Mouse (Mus musculus) limb, embryonic 13.5 days (tissue): ENCODE data around the gene Lbhd2. TPM values are rescaled to one million over a fixed set of nuclear protein-coding genes. Genes with fewer than 3 reads are reported as not detected.

Source experiments
- ATAC-seq: fragments of 200-750 bp; cut with Nextera tagmentation; 2 replicates; pipeline ENCODE4 v1.8.0; 2017; ENCODE audit warnings: low read depth, moderate number of reproducible peaks, moderate TSS enrichment; ENCODE audit not compliant: low FRiP score
- H3K27ac ChIP-seq: fragments of 300-500 bp; sonication (generic); 2 replicates; pipeline ENCODE4 v1.5.1; 2015; ENCODE audit warnings: inconsistent platforms, mild to moderate bottlenecking, moderate library complexity
- H3K27me3 ChIP-seq: fragments of 300-500 bp; sonication (generic); 2 replicates; pipeline ENCODE4 v1.6.1; 2015; ENCODE audit warnings: mild to moderate bottlenecking, inconsistent platforms
- H3K36me3 ChIP-seq: fragments of 300-500 bp; sonication (generic); 2 replicates; pipeline ENCODE4 v1.6.1; 2015; ENCODE audit warnings: inconsistent platforms, mild to moderate bottlenecking, moderate library complexity
- H3K4me1 ChIP-seq: fragments of 300-500 bp; sonication (generic); 2 replicates; pipeline ENCODE4 v1.6.1; 2015; ENCODE audit warnings: inconsistent platforms
- H3K4me2 ChIP-seq: fragments of 300-500 bp; sonication (generic); replicated peaks from 2 replicates; pipeline ENCODE4 v1.6.1; 2015; ENCODE audit warnings: inconsistent platforms, mild to moderate bottlenecking, moderate library complexity
- H3K4me3 ChIP-seq: fragments of 300-500 bp; sonication (generic); 2 replicates; pipeline ENCODE4 v1.5.1; 2015; ENCODE audit warnings: moderate library complexity, mild to moderate bottlenecking, inconsistent platforms
- H3K9ac ChIP-seq: fragments of 300-500 bp; sonication (generic); 2 replicates; pipeline ENCODE4 v1.6.1; 2015; ENCODE audit warnings: mild to moderate bottlenecking, inconsistent platforms
- H3K9me3 ChIP-seq: fragments of 300-500 bp; sonication (generic); 2 replicates; pipeline ENCODE4 v1.6.1; 2016; ENCODE audit warnings: inconsistent platforms
- WGBS: fragments of 180-500 bp; shearing (Covaris S2); methylation state at CpG from one replicate; pipeline ENCODE4 v1.1.7; 2015; 5-methylcytosine and 5-hydroxymethylcytosine counted together
- polyA plus RNA-seq: library from polyadenylated mRNA; unstranded; fragments of >200 nt; fragmentation: Nextera tagmentation; extraction: Ambion mirVana; gene quantifications from 2 replicates; pipeline ENCODE4 v1.2.1, GENCODE M21; 2015

Lbhd2 gene
- polyA plus RNA-seq, 1 experiment from 2014 or later, result 9.5 TPM

DNA sequence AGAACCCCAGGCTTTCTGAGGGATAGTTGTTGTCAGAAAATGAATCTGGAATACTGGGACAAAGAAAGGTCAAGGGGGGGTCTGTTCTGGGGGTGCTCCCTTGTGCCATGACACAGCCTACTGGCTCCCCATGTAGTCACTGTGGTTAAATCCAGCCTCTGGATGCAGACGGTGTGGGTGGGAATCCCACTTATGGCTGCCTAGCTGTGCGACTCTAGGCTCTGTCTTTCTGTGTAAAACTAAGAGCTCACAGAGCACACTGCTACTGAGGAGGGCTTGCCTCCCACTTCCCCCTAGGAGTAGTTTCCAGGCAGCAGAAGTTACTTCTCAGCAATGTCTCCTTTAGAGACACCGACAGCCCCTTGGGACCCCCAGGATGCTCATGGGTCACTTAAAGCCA, 29.6 kb downstream of the Lbhd2 start:
- H3K4me2 ChIP-seq, result no peak overlapping the region
- no peak overlapping the region for H3K9ac ChIP-seq
- no peaks in the 10 kb centered on the region for H3K9me3 ChIP-seq
- H3K36me3 ChIP-seq, result no peaks in the 10 kb centered on the region
- H3K4me3 ChIP-seq, result no peak overlapping the region
- 81% methylated on average over 3 of the region's 3 CpGs for WGBS
- no peak for ATAC-seq
- H3K4me1 ChIP-seq, result 0 out of 2 replicates have a peak, but pooled peaks cover 2% of the 10 kb centered on the region
- peaks cover 92% of the 10 kb centered on the region for H3K27me3 ChIP-seq
- no peak overlapping the region for H3K27ac ChIP-seq

GRCm38 (mm10) chr12:111436640-111437039, 30.0 kb downstream of the Lbhd2 start:
- H3K36me3 ChIP-seq, result no peaks in the 10 kb centered on the region
- H3K9me3 ChIP-seq, result no peaks in the 10 kb centered on the region
- H3K4me3 ChIP-seq, result no peak overlapping the region
- H3K27me3 ChIP-seq, result peaks cover 92% of the 10 kb centered on the region
- 0 out of 2 replicates have a peak, but pooled peaks cover 2% of the 10 kb centered on the region for H3K4me1 ChIP-seq
- no peak overlapping the region for H3K27ac ChIP-seq
- ATAC-seq, result no peak
- no peak overlapping the region for H3K4me2 ChIP-seq
- 69% methylated on average over 8 of the region's 8 CpGs for WGBS
- H3K9ac ChIP-seq, result no peak overlapping the region

- peaks cover 92% of the 10 kb centered on the region for H3K27me3 ChIP-seq
- 68% methylated on average over 5 of the region's 5 CpGs for WGBS
- H3K4me1 ChIP-seq, result peaks cover 4% of the 10 kb centered on the region
- no peaks in the 10 kb centered on the region for H3K9me3 ChIP-seq
- H3K4me2 ChIP-seq, result no peak overlapping the region
- no peak overlapping the region for H3K4me3 ChIP-seq
- no peaks in the 10 kb centered on the region for H3K36me3 ChIP-seq
- no peak overlapping the region for H3K27ac ChIP-seq
- no peak overlapping the region for H3K9ac ChIP-seq
- no peak for ATAC-seq
Observed at GRCm38 (mm10) chr12:111437222-111437900, 30.8 kb downstream of the Lbhd2 start.

GRCm38 (mm10) chr12:111438850-111439249, 32.2 kb downstream of the Lbhd2 start:
- 84% methylated on average over 6 of the region's 6 CpGs for WGBS
- Histone ChIP-seq H3K27me3 (peaks cover 98% of the 10 kb centered on the region), H3K9me3 (no peaks in the 10 kb centered on the region)

DNA sequence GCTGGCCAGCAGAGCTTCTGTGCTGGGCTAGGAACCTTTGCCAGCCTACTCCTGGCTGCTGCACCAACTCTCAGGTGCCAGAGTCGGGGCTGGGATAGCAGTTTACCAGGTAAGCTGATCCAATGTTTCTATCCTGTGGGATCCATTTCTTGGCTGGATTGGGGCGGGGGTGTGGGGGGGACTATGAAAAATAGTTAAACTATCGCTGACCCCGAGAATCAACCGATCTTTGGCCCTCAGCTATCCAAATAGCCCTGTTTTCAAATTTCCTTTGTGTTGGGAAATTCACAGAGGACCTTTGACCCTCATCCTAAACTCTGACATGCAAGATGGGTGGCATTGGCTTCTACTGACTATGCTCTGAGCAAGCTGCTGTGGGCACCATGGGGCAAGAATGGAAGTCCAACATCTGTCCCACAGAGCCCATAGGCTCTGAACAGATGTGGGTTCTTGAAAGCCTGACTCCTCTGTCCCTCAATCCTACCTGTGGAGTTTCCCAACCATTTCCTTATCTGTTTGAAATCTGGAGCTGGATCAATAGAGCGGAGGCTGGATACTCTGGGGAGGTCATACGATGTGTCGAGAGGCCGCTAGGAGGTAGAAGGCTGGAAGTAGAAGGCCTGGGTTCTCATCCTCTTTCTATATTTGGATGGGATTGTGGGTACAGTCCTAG, 34.2 kb downstream of the Lbhd2 start:
- ATAC-seq, result no peak
- Histone ChIP-seq H3K9ac (no peak overlapping the region), H3K9me3 (no peaks in the 10 kb centered on the region), H3K4me1 (peaks cover 21% of the 10 kb centered on the region), H3K36me3 (no peaks in the 10 kb centered on the region), H3K4me3 (no peak overlapping the region), H3K27ac (no peak overlapping the region), H3K27me3 (peaks cover 100% of the 10 kb centered on the region), H3K4me2 (no peak overlapping the region)
- 88% methylated on average over 9 of the region's 9 CpGs for WGBS

More at GRCm38 (mm10) chr12:111438850-111439249, 32.2 kb downstream of the Lbhd2 start:
- H3K4me1 ChIP-seq, result peaks cover 14% of the 10 kb centered on the region
- H3K4me3 ChIP-seq, result no peak overlapping the region
- no peaks in the 10 kb centered on the region for H3K36me3 ChIP-seq
- H3K4me2 ChIP-seq, result no peak overlapping the region
- ATAC-seq, result no peak
- H3K9ac ChIP-seq, result no peak overlapping the region
- no peak overlapping the region for H3K27ac ChIP-seq

GRCm38 (mm10) chr12:111441523-111441922, 34.9 kb downstream of the Lbhd2 start:
- no peak overlapping the region for H3K4me3 ChIP-seq
- 70% methylated on average over 3 of the region's 3 CpGs for WGBS
- H3K9ac ChIP-seq, result no peak overlapping the region
- no peak overlapping the region for H3K27ac ChIP-seq
- H3K36me3 ChIP-seq, result no peaks in the 10 kb centered on the region
- no peaks in the 10 kb centered on the region for H3K9me3 ChIP-seq
- peaks cover 100% of the 10 kb centered on the region for H3K27me3 ChIP-seq
- no peak overlapping the region for H3K4me2 ChIP-seq
- peaks cover 28% of the 10 kb centered on the region for H3K4me1 ChIP-seq
- ATAC-seq, result no peak

DNA sequence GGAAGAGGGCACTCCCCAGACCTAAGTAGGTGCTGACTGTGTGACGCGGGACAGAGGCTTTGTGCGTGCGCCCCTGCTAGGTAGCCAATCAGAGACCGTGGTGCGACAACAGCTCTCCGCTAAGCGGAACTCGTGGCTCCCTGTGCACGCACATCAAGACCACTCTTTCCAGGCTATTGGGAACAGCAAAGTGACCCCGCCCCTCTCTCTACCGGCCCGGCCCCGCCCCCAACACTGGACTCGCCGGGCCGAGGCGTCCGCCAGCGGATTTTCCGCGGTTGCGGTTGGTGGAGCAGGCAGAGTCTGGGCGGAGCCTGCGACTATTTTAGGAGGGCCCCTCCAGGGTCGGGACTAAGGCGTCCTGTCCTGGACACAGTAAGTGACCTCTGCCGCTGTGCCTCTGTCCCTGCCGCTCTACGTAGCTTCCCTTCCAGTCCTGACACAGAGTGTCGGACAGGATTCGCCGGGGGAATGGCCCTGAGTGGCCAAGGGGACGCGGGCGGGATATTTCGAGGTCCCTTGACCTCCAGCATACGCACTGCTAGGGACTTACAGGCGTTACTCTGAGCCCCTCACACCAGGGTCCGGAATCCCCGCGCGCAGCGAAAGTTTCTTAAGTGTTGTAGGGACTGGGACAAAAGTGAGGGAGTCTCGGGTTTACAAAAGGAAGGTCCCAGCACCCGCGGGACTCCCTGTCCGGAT, 35.9 kb downstream of the Lbhd2 start, which contains the start of gene Tnfaip2:
Gene Tnfaip2, plus strand, starts transcription at position 161 of the 702 bp plus-strand sequence.
- ATAC-seq, result peak; percentile 75
- H3K9me3 ChIP-seq, result no peaks in the 10 kb centered on the region
- WGBS, result under 1% methylated on average over 48 of the region's 48 CpGs
- H3K9ac ChIP-seq, result peak within 1 kb of the TSS; percentile 51
- H3K36me3 ChIP-seq, result no peaks in the 10 kb centered on the region
- H3K4me3 ChIP-seq, result peak within 1 kb of the TSS; percentile 46
- no peak within 1 kb of the TSS for H3K27ac ChIP-seq
- peak within 1 kb of the TSS; percentile 80 for H3K4me2 ChIP-seq
- H3K4me1 ChIP-seq, result peaks cover 28% of the 10 kb centered on the region
- H3K27me3 ChIP-seq, result peaks cover 100% of the 10 kb centered on the region

- H3K27ac ChIP-seq, result no peak overlapping the region
- H3K9me3 ChIP-seq, result no peaks in the 10 kb centered on the region
- no peak for ATAC-seq
- H3K4me3 ChIP-seq, result peak overlapping the region; percentile 46
- WGBS, result 14% methylated on average over 15 of the region's 15 CpGs
- peak overlapping the region; percentile 51; the same call in 1 of the 2 replicates for H3K9ac ChIP-seq
- H3K4me2 ChIP-seq, result peak overlapping the region; percentile 80
- H3K27me3 ChIP-seq, result peaks cover 100% of the 10 kb centered on the region
- peaks cover 35% of the 10 kb centered on the region for H3K4me1 ChIP-seq
- no peaks in the 10 kb centered on the region for H3K36me3 ChIP-seq
Observed at GRCm38 (mm10) chr12:111443011-111443870, 36.6 kb downstream of the Lbhd2 start.

- H3K9ac ChIP-seq, result no peak overlapping the region
- WGBS, result 20% methylated on average over 10 of the region's 10 CpGs
- no peaks in the 10 kb centered on the region for H3K9me3 ChIP-seq
- H3K27ac ChIP-seq, result no peak overlapping the region
- H3K27me3 ChIP-seq, result peaks cover 100% of the 10 kb centered on the region
- peaks cover 45% of the 10 kb centered on the region for H3K4me1 ChIP-seq
- H3K36me3 ChIP-seq, result no peaks in the 10 kb centered on the region
- peak overlapping the region; percentile 80; the same call in 1 of the 2 replicates for H3K4me2 ChIP-seq
- no peak overlapping the region for H3K4me3 ChIP-seq
- ATAC-seq, result no peak
Observed at GRCm38 (mm10) chr12:111443921-111444831, 37.6 kb downstream of the Lbhd2 start.

- H3K4me2 ChIP-seq, result peak overlapping the region; percentile 60
- no peaks in the 10 kb centered on the region for H3K9me3 ChIP-seq
- WGBS, result 4% methylated on average over 52 of the region's 52 CpGs
- peak overlapping the region; percentile 33 for H3K4me3 ChIP-seq
- H3K9ac ChIP-seq, result peak overlapping the region; percentile 50; the same call in 1 of the 2 replicates
- ATAC-seq, result no peak
- no peak overlapping the region for H3K27ac ChIP-seq
- peaks cover 56% of the 10 kb centered on the region for H3K4me1 ChIP-seq
- peaks cover 100% of the 10 kb centered on the region for H3K27me3 ChIP-seq
- H3K36me3 ChIP-seq, result no peaks in the 10 kb centered on the region
Observed at GRCm38 (mm10) chr12:111445161-111445889, 38.7 kb downstream of the Lbhd2 start.
